Mouse (Mus musculus) ovary, postnatal 36 days (tissue): ENCODE data around the gene Cog2.

Experiments used
- DNase-seq: peaks from one replicate; pipeline ENCODE4 v3.0.0; 2022; ENCODE audit warnings: low spot score, mixed read lengths

Cog2 gene

DNA sequence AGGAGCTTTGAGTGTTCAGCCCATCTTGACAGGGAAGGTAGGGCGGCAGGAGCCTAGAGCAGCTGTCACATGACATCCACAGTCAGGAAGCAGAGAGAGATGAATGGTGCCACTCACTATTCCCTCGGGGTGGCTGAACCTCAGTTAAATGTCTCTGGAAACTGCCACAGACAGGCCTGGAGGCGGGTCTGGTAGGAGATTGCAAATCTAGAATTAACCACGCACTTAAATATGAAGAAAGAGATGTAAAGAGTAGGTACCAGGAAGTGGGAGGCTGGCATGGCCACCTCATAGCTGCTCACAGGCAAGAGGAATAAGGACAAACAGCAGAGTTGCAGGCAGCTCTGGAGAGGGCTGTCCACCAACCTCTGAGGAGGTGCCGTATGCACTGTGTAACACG, 3.4 kb upstream of the Cog2 start:
- DNase-seq, result no peak

- no peak for DNase-seq
These were observed 1.4 kb downstream of the Cog2 start for GRCm38 (mm10) chr8:124521946-124522345.

- DNase-seq, result no peak
These were observed 5.7 kb downstream of the Cog2 start for GRCm38 (mm10) chr8:124526261-124526660.

DNA sequence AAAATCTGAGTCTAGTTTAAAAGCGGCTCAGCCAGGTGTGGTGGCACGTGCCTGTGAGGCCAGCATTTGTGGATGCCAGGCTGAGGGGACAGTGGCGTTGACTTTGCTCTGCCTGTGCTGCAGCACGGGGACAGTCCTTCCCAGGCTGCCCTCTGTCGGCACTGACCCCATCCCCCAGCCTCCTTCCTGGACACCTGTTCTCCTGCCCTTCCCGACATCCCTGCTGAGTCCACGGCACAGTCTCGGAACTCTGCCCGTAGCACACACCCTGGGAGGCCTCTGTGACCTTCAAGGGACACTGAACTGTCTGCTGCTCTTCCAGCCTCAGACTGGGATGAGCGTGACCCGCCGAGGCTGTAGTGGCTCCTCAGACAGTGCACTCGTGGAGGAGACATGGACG, 9.5 kb downstream of the Cog2 start:
- DNase-seq, result no peak

DNA sequence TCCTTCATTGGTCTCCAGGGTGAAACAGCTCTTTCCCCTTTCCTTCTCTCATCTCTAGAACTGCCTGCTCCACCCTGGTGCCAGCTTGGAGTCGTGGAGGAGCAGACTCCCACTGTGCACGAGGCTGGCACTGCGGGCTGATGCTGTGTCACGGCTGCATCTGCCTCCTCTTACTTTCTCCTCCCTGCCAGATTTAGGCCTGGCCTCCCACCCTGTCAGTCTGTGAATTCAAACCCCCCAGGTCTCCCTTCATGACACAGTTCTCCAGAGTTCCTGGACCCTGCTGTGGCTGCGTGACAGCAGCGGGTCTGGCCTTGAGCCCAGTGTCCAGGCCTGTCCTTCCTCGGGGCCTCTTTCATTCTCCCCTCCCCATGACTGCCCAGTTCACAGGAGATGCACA, 10.0 kb downstream of the Cog2 start:
- no peak for DNase-seq

- no peak for DNase-seq
These were observed 10.4 kb downstream of the Cog2 start for GRCm38 (mm10) chr8:124530996-124531395.

- no peak for DNase-seq
These were observed 12.1 kb downstream of the Cog2 start for GRCm38 (mm10) chr8:124532626-124533025.

- DNase-seq, result no peak
These were observed 14.9 kb downstream of the Cog2 start for GRCm38 (mm10) chr8:124535451-124535850.

- no peak for DNase-seq
These were observed 20.3 kb downstream of the Cog2 start for GRCm38 (mm10) chr8:124540906-124541305.

- DNase-seq, result no peak
These were observed 21.4 kb downstream of the Cog2 start for GRCm38 (mm10) chr8:124542001-124542400.

GRCm38 (mm10) chr8:124543272-124543671, 22.7 kb downstream of the Cog2 start:
- no peak for DNase-seq

DNA sequence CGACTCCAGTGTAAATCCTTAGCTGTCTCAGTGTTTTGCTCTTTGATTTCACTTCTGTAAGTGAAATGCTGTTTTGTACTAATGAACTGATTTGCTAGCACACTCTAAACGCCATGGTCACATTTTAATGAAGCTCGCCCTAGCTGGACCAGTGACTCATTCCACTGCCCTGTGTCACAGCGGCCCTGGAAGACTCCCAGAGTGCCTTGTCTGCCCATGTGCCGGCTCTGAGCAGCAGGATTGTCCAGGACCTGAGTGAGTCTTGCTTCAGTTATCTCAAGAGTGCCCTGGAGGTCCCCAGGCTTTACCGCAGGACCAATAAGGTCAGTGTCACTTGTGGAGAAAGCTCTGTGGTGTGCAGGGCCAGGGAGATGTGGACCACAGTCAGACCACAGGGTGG, 25.8 kb downstream of the Cog2 start:
- no peak for DNase-seq

- DNase-seq, result no peak
These were observed 26.2 kb downstream of the Cog2 start for GRCm38 (mm10) chr8:124546815-124547214.

- no peak for DNase-seq
These were observed 26.7 kb downstream of the Cog2 start for GRCm38 (mm10) chr8:124547269-124547668.

- no peak for DNase-seq
These were observed 27.6 kb downstream of the Cog2 start for GRCm38 (mm10) chr8:124548187-124548586.

DNA sequence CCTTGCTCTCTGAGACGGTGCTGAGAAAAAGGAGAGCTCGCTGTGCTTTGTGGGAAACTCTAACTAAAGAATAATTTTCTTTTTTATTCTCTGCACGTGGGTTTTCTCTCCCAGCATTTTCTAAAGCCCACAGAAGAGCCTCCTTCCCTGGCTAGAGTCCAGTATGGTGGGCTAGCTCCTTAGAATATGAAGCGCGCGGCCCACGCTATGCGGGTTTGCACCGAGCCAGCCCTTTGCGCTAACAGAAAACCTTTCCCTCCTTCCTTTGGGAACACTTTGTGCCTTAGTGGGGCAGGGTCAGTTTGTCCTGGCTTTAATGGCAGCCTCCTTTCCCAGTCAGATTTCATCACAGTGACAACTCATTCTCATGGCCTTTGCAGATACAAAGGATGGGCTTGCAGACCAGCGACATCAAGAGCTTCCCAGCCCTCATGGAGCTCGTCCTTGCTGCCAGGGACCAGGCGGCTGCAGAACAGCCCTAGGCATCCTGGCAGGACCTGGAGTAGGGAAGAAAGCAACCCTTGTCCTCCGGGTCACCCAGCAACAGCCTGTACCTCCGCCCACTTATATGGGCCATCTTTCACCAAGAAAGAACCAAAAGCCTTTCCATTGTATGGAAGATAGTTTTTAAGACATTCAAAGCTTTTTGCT, 30.6 kb downstream of the Cog2 start:
- no peak for DNase-seq

GRCm38 (mm10) chr8:124555113-124555750, 34.7 kb downstream of the Cog2 start:
- no peak for DNase-seq

DNA sequence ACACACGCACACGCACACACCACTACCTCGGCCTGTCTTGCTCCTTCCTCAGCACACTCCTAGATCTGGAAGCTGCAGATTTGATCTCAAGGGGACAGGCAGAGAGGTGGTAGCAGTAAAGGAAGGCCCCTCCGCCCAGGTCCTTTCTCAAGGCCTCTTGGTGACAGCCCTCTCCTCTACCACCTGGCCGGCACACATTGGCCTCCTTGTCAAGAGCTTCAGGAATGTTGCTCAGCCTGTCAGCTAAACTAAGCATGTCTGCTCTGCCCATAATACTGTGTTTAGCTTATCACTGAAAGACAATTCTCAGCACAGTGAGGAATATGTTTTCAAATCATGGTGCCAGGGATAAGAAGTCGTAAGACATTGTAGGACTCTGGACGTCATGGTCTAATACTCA, 35.6 kb downstream of the Cog2 start:
- no peak for DNase-seq

DNA sequence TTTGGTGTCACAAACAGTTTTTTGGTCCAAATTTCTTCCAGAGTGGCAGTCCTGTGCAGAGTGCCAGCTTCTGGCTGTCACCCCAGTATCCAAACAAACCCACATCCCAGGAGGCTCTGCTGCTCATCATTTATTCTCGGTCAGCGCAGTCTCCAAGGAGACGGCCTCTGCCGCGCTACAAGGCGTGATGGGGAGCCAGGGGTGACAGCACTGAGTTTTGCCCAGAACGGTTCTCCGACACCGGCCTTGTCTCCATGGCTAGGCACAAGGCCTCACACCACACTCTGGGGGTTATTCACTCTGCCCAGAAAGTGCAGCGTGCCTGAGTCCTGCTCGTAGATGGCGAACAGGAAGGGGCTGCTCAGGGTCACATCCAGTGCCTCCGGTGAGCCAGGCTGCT, 36.1 kb downstream of the Cog2 start:
- no peak for DNase-seq

- DNase-seq, result no peak
These were observed 36.9 kb downstream of the Cog2 start for GRCm38 (mm10) chr8:124557476-124557875.

DNA sequence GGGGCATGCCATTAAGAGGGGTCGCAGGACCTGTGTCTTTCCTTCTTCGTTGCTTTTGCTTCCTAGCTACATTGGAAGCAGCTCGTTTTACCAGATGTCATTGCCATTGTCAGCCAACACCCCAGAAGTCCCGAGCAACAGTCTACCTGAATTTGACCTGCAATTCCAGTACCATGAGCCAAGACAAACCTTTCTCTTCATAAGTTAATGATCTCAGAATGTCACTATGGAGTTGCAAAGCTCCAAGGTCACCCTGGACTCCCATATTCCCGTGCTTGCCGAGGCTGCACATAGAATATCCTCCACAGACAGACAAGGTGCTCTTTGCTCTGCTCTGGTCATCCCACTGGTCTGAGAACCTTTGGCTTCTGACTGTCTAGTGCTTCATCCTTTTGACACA, 46.6 kb downstream of the Cog2 start:
- DNase-seq, result no peak

DNA sequence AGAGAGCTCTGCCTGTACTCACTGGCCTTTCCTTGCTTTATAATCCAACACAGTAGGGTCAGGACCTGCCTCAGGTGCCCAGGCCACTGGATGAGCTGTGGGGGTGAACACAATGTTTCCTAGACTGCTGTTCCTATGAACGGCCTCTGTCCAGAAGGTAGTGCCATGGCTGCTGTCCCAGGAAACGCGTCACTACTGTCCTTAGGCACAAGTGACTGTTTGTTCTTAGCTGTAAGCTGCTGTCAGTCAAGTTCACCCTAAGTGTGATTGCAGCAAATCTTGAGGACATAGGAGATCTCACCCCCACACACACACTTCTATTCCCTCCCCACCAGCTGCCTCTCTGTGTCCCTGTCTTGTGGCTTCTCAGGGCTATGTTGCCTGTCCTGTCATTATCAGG, 47.0 kb downstream of the Cog2 start:
- DNase-seq, result no peak

DNA sequence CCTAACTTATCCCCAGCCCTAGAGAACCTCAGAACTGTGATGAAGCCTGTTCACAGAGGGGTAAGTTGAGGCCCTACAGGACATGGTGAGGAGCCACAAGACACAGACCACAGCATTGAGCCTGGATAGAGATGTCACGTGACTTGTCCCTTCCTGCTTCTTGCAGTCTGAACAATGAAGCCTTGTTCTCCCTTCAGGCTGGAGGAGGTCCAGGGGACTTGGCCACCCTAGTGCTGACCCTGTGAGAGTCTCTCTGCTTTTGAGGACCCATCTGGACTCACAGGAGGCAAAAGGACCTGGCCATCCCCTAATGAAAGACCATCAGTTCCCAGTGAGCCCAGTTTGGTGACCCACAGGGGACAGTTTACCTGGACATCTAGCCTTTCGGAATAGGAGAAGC, 48.5 kb downstream of the Cog2 start:
- no peak for DNase-seq

GRCm38 (mm10) chr8:124569593-124569992, 49.0 kb downstream of the Cog2 start, which contains the start of gene Agt:
Gene Agt (minus strand): TSS chr8:124569706.
- peak; percentile 73 for DNase-seq
